Mouse (Mus musculus) adipocyte (in vitro differentiated cells): Measurements from ENCODE around the gene Stk35.

Source experiments
- DNase-seq: peaks from one replicate; pipeline ENCODE4 v3.0.0-alpha.2; 2016; ENCODE audit warnings: low spot score

The Stk35 gene

DNA sequence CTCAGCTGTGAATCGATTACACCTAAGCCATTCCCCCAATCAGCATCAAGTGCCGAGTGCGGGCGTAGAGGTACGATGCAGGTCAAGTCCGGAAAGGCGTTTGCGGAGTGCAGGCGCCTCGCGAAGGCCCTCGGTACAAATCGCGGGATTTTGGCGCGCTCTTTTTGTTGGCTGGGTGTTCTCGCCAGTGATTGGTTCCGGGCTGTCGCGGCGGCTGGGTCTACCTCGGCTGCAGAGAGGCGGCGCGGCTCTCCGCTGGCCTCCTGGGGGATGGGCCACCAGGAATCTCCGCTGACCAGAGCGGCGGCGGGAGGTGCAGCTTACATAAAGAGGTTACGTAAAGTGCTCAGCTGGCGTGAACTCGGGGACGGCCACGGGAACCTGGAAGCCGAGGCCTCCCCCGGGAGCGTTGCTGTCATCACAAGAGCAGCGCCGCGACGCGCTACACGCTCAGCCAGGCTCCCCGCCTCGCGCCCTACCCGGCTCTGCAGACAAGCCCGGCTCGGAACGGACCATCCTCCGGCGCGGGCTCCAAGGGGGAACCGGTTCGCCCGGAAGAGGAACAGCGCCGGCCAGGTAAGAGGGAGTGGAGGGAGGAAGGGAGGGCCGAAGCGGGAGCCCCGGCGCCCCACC, at the start of gene Stk35:
Stk35 (plus strand) TSS at position 247 of the 633 bp plus-strand sequence.
- peak; percentile 92 for DNase-seq

DNA sequence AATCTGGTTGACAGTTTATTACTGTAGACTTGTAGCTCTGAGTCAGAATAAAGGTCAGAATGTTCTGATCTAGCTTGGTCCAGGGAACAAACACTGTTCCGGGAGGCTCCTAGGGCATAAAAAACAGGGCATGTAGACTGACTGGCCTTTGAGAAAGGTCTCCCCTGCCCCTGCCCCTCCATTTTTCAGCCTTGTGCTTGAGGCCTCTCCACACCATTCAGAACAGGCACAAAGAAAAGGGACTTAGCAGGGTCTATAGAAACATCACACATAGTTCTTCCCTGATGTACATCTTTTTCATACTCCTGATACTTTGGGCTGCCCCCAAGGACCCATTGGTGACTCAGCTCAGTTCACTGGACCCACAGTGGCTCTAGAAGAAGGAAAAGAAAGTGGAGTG, 18.3 kb upstream of the Stk35 start:
- DNase-seq = no peak

DNA sequence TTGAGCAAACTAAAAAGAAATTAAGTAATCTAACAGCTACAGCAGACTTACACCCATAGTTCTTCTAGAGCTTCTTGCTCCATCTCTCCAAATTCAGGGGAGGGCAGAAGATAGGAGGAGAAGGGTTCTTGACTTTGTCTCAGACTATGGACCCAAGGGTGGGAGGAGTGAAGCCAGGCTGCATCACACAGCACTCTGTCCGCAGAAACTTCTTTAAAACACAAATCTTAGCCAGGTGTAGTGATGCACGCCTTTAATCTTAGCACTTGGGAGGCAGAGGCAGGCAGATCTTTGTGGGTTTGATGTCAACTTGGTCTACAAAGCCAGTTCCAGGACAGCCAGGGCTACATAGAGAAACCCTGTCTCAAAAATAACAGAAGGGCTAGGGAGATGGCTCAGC, 3.8 kb upstream of the Stk35 start:
- no peak for DNase-seq

DNA sequence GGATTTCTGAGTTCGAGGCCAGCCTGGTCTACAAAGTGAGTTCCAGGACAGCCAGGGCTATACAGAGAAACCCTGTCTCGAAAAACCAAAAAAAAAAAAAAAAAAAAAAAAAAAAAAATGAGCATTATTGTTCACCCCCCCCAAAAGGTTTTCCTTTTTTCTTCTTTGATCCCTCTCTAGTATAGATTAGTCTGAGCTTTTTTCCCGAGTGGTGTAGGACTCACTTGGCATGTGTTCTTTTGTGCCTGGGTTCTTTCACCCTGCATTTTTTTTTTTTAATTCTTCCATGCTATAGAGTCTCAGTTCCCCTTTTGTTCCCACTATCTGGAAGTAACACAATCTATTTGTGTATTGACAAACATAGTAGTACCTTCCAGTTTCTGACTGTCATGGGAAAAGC, 2.6 kb upstream of the Stk35 start:
- DNase-seq = no peak

DNA sequence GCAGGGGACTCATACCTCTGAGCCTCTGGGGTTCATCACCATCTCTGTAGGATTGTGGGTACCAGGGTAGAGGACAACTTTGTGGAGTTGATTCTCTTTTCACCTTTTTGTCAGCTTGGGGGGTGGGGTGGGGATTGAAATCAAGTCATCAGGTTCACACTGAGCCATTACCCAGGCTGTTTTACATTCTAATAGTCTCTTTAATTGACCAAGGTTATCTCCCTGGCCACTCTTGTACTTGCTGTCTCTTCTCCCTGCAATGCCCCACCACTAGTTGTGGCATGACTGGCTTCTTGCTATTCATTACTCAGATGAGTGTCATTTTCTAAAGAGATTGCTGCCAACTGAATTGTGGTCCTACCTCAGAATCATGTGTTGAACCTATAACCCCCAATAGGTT, 1.9 kb upstream of the Stk35 start:
- no peak for DNase-seq

DNA sequence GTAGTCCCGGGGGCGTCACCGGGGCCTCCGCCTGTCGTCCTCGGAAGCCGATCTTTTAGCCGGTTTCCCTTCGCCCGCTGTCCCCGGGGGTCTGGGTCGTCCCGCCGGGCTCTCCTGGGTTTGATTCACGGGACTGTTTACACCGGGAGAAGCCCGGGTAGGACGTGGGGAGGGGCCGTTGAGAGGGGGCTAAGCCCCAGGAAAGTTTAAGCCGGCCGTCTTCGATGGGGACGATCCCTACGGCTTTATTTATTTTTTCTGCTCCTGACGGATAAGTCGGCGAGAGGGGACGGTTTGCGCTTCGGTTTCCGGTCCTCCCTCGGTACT, 550 bp downstream of the Stk35 start:
- no peak for DNase-seq

DNA sequence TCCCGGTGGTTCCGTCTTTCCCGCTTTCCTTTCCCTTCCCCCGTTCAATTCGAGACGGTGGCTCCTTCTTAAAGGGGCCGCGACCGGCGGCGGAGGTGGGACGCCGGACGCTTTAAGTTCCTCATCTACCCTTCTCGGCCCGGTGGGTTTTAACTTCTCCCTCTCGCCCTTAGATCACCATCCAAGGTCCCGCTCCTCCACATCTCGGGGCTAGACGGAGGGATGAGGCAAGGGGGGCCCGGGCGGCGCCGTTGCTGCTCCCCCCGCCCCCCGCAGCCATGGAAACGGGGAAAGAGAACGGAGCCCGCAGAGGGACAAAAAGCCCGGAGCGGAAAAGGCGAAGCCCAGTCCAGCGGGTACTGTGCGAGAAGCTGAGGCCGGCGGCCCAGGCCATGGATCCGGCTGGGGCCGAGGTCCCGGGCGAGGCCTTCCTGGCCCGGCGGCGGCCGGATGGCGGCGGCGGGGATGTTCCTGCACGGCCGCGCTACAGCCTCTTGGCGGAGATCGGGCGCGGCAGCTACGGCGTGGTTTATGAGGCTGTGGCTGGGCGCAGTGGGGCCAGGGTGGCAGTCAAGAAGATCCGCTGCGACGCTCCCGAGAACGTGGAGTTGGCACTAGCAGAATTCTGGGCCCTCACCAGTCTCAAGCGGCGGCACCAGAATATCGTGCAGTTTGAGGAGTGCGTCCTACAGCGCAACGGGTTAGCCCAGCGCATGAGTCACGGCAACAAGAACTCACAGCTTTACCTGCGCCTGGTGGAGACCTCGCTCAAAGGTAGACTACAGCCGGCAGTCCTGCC, 1.1 kb downstream of the Stk35 start:
- peak; percentile 91 for DNase-seq

DNA sequence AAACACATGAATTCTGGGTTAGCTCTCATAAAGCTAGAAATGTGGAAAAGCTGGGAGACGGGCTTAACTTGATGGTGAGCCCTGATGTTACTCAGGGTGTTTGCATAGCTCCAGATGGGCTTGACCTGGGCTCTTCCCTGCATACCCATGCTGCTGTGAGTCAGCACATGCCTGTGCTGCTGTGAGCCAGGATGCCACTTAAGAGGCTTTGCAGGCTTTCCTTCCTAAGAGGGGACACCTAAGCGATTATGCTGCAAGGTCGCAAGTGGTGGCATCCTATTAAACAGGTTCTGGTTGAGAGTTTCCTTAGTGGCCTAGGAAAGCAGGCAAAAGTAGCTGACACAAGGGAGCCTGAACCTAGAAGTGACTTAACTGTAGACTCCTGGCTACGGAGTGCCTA, 5.2 kb downstream of the Stk35 start:
- DNase-seq = no peak

DNA sequence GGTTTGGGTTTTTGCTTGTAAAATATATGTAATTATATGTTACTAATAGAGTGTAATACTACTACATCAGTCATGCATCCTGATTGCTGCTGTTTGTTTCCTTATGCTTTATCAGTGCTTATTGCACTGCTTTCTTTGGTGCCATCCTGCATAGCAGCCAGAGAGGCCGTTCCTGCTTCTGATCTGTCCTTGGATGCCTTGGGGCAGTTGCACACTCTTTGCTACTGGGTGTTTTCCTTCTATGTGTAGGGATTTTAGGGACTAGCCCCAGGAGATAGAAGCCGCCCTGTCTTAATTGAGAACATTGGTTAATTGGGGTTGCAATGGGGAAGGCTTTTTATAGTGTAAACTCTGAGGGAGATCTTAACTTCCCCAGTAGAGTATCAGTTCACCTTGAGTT, 6.2 kb downstream of the Stk35 start:
- no peak for DNase-seq

DNA sequence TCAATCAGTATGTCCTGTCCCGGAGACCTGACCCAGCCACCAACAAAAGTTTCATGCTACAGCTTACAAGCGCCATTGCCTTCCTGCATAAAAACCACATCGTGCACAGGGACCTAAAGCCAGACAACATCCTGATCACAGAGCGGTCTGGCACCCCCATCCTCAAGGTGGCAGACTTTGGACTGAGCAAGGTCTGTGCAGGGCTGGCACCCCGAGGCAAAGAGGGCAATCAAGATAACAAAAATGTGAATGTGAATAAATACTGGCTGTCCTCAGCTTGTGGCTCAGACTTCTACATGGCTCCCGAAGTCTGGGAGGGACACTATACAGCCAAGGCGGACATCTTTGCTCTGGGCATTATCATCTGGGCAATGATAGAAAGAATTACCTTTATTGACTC, 10.2 kb downstream of the Stk35 start:
- no peak for DNase-seq

DNA sequence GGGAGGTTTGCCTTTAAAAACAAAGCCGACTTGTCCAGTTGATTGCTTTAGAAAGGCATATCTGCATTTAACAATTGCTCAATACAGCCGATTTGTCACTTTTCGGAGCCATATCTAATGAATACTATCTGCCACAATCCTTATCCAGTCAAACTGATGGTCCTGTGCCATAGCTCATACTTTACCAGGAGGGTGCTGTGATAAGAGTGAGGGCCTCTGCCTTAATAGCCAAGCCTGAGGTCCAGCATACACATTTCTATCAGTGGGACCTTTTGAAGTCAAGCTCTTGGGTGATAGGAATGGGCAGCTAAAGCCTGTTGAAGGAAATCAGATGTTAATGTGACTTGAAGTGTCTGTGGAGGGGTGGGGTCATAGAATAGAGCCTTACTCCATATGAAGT, 13.7 kb downstream of the Stk35 start:
- DNase-seq = no peak

DNA sequence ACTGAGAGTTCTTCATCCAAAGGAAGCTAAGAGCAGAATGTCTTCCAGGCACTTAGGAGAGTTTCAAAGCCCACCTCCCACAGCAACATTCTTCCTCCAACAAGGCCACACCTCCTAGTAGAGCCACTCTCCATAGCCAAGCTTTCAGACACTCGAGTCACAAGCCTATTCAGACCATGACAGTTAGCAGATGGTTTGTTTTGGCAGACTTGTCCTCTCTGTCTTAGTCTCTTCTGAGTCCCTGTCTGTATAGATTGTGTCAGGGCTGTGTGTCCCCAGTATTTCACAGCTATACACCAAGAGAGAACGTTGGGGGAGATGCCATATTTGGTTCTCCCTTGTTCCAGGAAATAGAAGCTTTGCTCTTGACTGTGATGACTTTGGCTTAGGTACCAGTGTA, 14.8 kb downstream of the Stk35 start:
- no peak for DNase-seq

DNA sequence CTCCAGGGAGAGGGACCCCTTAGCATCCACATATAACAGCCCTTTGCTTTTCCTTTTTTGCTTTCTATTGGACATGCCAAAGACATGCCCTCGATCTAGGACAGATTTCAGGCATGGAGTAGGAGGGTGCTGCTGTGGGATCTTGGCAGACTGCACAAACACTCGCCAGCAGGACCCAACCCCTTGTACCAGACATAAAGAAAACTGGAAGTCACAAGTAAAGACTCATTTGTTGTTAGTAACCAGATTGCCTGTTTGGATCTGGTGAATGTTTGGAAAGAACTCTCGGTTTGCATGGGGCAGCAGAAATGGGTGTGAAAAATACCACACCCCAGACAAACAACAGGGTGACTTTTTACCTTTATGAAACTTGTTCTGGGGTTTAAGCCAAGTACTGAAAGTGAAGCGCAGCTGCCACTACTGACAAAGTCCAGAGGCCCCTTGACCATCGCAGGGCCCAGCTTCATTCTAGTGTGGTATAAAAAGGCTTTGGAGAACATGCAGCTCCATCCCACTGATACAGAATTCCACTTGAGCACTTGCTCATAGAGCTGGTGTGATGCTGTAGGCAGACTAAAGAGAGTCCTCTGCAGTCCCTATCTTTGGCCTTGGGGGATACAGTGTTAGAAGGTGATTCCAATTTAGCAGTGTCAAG, 17.4 kb downstream of the Stk35 start:
- DNase-seq = peak; percentile 77

DNA sequence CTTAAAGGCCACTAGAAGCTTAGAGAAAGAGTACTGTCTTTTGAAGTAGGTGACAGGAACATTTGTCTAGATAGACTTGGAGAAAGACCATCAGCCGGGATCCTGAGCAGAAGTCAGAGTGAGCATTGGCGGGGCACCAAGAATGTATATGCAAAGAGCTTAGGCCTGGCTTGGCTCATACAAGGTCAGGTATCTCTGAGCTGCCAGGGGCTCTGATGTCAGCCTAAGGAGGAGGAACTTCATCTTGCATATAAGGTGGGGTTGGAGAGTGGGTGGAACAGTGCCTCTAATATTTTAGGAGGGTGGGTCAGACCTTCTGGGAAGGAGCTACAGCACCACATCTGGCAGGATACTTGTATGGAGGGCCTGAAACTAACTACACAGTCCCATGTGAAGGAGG, 18.6 kb downstream of the Stk35 start:
- DNase-seq = peak; percentile 47

DNA sequence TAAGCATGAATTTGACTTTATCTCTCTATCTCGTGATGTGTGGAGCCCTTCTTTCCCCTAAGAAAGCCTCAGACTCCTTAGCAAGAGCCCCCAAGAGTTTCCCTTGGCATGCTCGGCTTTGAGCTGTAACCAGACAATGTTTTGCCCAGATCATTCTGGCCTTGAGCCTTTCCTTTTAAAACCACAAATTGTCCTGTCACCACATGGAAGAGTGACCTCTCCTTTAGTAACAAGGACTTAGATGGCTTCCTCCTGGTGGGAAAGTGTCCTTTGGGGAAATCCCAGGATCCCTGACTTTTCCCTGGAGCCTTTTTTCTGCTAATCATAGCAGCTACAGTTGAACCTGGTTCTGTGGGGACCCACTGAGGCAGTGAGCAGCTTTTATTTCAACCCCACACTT, 19.2 kb downstream of the Stk35 start:
- DNase-seq = peak; percentile 70

DNA sequence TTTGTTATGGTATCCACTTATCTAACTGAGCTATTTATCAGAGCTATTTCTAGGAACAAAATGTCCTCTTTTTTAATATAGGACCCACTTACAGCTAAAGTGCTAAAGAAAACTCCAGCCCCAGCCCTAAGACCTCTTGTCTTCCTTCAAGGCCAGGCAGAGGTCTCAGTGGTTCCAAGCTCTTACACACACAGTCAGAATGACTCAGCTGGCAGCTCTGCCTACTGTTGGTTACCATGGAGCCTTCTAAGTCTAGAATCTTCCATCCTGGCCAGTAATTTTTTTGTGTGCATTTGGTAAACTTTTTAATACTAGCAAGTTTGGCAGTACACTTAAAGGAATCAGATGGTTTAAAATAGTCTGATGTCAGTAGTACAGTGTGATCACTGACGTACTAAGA, 19.6 kb downstream of the Stk35 start:
- DNase-seq = peak; percentile 79

DNA sequence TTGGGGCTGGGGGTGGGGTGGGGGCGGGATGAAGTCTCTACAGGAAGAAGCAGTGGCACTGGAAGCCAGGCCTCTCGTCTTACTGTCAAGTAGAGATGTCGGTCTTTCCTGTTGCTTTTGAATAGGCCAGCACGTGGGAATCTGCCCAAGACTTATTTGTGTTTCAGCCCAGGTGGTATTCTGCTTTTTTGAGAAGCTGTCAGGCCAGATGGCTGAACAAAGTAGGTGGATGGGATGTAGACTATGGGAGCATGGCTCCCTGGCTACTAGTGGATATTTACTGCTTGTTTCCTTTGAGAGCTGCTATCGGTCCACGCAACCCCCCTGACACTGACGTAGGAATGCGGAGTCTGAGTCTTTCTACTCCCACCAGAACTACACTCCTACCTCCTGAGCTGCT, 20.7 kb downstream of the Stk35 start:
- no peak for DNase-seq

DNA sequence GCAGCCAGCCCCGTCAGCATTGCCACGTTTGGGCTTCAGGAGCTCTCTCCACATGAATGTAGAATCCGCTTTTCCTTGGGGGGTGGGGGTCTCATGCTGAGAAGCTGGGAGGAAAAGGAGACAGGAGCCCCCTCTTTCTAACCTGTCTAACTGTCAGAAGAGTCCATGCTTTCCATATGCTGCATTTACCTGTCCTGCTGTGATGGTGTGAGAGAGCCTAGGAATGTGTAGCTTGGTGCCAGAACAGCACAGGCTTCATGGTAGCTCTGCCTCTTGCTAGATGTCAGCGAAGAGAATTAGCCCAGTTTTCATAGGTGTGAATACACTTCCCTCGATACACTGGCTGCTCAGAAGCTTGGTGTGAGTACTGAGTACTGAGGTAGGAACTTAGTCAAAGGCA, 21.3 kb downstream of the Stk35 start:
- DNase-seq = no peak

DNA sequence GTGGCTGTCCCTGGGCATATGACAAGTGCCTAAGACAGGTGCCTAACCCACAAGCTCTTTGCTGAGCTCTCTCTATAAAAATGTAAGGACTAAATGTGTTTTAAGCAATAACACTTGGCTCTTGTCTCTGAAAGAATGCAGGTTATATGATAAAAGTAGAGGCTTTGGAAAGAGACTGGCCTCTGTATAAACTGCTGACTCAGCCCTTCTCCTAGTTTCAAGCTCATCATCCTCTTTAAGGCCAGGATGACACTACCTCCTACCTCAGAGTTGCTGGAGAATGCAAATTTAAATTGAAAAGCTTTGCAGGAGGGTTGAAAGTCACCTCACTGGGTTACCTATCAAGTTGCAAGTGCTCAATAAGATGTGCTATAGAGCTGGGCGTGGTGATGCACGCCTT, 23.0 kb downstream of the Stk35 start:
- DNase-seq = no peak

DNA sequence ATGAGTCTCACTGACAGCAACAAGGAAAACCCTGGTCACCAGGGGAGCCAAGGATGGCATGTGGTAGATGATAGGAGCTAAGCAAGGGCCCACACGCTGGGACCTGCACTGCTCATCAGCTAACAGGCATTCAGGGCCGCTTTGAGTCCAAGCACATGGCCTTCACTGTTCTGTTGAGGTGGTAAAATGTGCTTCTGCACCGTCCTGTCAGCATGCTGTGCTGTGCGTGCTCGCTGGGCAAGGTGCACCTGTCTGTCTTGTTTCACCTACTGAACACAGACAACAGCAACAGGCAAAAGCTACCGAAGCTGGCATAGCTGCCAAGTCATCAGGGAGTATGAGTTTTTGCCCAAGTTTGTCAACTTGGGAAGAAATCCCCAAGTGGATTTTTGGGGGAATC, 23.9 kb downstream of the Stk35 start:
- no peak for DNase-seq

DNA sequence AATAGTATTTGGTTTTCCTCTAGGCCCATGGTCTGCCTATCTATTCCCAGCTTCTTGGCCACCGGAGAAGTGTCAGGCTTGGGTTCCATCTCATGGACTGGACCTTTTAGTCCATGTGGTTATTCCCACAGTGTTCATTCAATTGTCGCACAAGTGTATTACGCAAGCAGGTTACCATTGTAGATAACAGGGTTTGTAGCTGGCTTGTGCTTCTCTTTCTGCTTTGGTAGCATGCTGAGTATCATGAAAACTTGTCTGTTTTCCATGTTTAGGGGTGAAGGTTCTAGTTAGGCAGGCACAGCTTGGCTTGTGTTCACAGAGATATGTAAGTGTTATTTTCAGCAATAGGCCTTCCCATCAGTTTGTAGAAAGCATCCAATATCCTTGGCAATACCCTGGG, 25.8 kb downstream of the Stk35 start:
- DNase-seq = no peak

DNA sequence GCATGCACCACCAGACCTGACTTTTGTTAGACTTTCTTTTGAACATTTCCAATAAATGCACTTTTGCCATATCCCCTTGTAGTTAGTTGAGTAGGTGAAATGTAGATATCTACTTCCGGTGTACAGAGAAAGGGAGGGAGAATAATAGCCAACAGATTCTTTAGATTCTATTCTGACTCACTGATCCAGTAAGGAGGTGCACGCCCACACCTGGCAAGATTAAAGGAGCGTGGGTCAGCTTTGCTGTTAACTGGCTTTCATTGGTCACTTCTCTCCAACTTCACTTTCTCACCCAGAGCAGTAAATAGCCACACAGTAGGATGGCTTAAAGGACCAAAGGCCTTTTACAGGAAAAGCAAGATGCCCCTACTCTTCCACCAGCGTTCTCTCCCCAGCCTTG, 32.7 kb downstream of the Stk35 start:
- DNase-seq = no peak

DNA sequence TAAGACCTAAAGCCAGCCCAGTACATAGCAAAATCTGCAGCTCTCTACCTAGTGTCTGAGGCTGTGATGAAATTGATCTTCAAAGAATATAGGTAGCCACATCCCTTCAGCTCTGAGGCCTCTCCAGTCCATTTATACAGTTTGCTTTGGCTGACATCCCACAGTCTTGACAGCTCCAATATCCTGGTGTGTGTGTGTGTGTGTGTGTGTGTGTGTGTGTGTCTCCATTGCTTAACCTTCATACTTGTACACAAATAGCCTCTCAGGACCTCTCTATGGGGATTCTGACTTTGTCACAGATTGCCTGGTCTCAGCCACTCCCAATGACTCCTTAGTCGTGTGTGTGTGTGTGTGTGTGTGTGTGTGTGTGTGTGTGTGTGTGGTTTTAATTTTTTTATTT, 33.9 kb downstream of the Stk35 start:
- DNase-seq = peak; percentile 40

DNA sequence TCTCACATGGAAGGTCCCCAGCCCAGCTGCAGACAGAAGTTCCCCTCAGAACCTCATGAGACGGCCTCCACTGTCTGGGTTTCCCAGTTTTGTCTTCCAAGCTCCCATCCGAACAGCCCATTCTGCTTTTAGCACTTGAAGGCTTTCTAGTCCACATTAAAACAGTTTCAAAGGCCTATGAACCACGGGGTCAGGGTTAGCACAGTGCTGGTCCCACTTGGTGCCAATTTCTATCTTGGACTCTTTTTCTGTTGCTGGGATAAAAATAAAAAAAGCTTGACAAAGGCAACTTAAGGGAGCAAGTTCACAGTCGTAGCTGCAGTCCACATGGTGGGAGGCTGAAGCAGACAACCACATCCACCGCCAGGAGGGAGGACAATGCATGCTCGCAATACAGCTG, 34.6 kb downstream of the Stk35 start:
- peak; percentile 19 for DNase-seq
